Mouse (Mus musculus): ENCODE measurements around the gene 5730596B20Rik.

5730596B20Rik gene

GRCm38 (mm10) chr6:52162611-52163365, 14.5 kb upstream of the 5730596B20Rik start:
- no peak for DNase-seq (ENCODE audit: low read depth, low spot score)

GRCm38 (mm10) chr6:52163366-52164031, 13.8 kb upstream of the 5730596B20Rik start:
- DNase-seq (ENCODE audit: low read depth, low spot score) = no peak

- DNase-seq (ENCODE audit: low read depth, low spot score) = no peak
Observed at GRCm38 (mm10) chr6:52164051-52164625, 13.2 kb upstream of the 5730596B20Rik start.

GRCm38 (mm10) chr6:52164626-52165440, 12.5 kb upstream of the 5730596B20Rik start, which contains the start of gene Hoxa2:
Gene Hoxa2 (minus strand): TSS chr6:52164831.
- no peak for DNase-seq (ENCODE audit: low read depth, low spot score)

- no peak for DNase-seq (ENCODE audit: low read depth, low spot score)
Observed at GRCm38 (mm10) chr6:52165441-52166370, 11.6 kb upstream of the 5730596B20Rik start.

GRCm38 (mm10) chr6:52166431-52167077, 10.7 kb upstream of the 5730596B20Rik start:
- no peak for DNase-seq (ENCODE audit: low read depth, low spot score)

- DNase-seq (ENCODE audit: low read depth, low spot score) = no peak
Observed at GRCm38 (mm10) chr6:52167176-52167575, 10.1 kb upstream of the 5730596B20Rik start.

GRCm38 (mm10) chr6:52167736-52168161, 9.5 kb upstream of the 5730596B20Rik start:
- no peak for DNase-seq (ENCODE audit: low read depth, low spot score)

GRCm38 (mm10) chr6:52168191-52169055, 8.9 kb upstream of the 5730596B20Rik start:
- DNase-seq (ENCODE audit: low read depth, low spot score) = no peak

GRCm38 (mm10) chr6:52169499-52170165, 7.7 kb upstream of the 5730596B20Rik start:
- no peak for DNase-seq (ENCODE audit: low read depth, low spot score)

GRCm38 (mm10) chr6:52170166-52170897, 7.0 kb upstream of the 5730596B20Rik start:
- DNase-seq (ENCODE audit: low read depth, low spot score) = no peak

- DNase-seq (ENCODE audit: low read depth, low spot score) = no peak
Observed at GRCm38 (mm10) chr6:52170898-52171223, 6.4 kb upstream of the 5730596B20Rik start.

- no peak for DNase-seq (ENCODE audit: low read depth, low spot score)
Observed at GRCm38 (mm10) chr6:52171331-52171730, 6.0 kb upstream of the 5730596B20Rik start.

- no peak for DNase-seq (ENCODE audit: low read depth, low spot score)
Observed at GRCm38 (mm10) chr6:52171938-52172337, 5.4 kb upstream of the 5730596B20Rik start.

GRCm38 (mm10) chr6:52172501-52172900, 4.8 kb upstream of the 5730596B20Rik start:
- peak; percentile 77 for DNase-seq (ENCODE audit: low read depth, low spot score)

- DNase-seq (ENCODE audit: low read depth, low spot score) = no peak
Observed at GRCm38 (mm10) chr6:52173648-52174047, 3.6 kb upstream of the 5730596B20Rik start.

- no peak for DNase-seq (ENCODE audit: low read depth, low spot score)
Observed at GRCm38 (mm10) chr6:52174968-52175751, 2.1 kb upstream of the 5730596B20Rik start.
